Mouse (Mus musculus) thymus, postnatal 14 days (tissue): Measurements from ENCODE around the gene Bahcc1.

Experiments
- DNase-seq: peaks from one replicate; pipeline ENCODE4 v3.0.0; 2021

The Bahcc1 gene

DNA sequence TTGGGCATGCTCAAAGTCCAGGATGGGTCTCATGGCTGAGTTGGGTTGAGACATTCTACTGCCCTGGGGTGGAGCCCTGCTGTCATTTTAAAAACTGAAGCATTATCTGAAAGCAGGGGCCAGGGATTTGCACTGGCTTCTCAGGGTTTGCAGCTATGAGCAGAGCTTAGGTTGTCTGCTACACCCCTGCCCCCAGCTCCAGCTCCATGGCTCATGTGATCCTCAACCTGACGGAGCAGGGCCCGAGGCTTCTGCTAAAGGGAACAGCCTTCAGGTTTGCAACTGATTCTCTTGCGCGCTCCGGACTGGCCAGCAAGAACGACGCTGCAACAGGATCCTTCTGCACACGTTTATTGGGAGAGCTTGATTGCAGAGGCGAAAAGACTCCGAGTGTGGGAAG is 87.4 kb downstream of the Bahcc1 start:
- no peak for DNase-seq

DNA sequence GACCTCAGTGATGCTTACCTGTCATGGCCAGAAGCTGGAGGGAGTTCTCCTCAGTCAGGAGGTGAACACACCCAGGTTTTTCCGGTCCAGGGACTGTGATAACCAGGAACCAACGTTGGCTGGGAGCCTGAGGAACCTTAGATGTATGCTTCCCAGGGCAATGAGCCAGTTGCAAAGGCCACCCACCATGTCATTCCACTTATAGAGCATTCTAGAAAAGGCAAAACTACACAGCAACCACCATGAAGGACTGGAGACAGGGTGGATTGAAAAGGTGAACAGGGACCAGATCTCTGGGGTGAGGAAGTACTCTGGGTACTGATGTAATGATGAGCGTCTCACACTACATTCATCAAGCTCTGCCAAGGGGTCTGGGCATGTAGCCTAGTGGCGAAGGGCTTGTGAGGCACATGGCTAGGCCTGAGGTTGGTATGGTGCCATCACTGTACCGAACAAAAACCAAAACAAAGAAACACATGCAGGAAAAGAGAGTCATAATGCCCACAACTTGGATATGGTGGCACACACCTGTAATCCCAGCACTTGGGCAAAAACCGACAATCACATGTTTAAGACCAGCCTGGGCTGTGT is 102.8 kb downstream of the Bahcc1 start:
- no peak for DNase-seq

DNA sequence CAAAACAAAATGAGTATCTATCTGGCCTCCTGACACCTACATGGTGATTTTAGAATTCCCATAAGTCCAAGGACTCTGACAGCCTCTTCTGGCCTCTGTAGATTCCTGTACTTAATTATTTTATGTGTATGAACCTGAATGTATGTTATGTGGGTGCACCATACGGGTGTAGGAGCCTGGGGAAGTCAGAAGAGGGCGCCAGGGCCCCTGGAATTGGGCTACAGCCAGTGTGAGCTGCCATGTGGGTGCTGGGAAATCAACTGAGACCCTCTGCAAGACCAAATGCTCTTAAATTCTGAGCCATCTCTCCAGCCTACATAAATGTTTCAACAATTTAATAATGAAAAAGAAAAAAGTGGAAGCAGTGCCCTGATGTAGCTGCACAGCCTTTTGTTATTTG is 104.7 kb downstream of the Bahcc1 start:
- no peak for DNase-seq

DNA sequence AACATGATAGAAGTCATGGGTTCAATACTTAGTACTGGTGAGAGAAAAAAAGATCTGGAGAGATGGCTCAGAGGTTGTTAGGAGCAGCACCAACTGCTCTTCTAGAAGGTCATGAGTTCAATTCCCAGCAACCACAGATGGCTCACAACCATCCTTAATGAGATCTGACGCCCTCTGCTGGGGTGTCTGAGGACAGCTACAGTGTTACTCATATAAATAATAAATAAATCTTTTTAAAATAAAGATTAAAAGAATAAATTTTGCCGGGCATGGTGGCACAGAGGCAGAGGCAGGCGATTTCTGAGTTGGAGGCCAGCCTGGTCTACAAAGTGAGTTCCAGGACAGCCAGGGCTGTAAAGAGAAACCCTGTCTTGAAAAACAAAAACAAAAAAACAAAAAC is 106.0 kb downstream of the Bahcc1 start:
- no peak for DNase-seq

DNA sequence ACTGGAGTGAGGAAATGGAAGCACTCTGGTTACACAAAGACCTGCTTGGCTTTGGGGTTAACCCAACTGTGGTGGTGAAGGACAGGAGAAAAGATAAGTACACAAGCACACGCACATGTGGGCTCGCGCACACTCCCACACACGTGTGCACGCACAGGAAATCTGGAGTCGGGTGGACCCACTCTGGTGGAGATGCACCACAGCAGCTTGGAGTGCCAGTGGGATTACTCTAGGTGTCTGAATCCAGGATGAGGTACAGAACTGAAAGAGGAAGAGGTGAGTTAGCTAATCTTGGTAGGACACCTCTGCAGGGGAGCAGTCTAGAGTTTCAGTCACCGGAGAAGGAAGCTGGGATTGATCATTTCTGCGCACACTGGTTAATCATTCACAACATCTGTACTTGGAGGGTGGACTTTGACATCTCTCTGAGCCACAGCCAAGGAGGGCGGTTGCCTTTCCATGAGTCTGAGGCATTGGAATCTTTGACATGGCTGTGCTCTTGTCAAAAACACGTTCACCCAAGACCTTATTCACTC is 107.3 kb downstream of the Bahcc1 start:
- DNase-seq, result no peak

DNA sequence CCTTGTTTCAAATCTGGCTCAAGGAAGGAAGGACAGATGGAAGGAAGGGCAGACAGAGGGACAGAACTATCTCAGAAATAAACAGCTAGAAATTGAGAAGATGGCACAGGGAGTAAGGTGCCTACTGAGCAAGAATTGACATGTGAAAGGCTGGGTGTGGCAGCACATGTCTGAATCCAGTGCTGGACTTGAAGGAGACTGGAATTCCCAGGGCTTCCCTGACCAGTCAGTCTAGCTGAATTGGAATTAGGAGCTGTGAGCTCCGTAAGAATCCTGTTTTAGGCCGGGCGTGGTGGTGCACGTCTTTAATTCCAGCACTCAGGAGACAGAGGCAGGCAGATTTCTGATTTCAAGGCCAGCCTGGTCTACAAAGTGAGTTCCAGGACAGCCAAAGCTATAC is 108.9 kb downstream of the Bahcc1 start:
- no peak for DNase-seq
